Comparison of ENCODE assay signal across 23 mouse cellular contexts in the genomic region with DNA sequence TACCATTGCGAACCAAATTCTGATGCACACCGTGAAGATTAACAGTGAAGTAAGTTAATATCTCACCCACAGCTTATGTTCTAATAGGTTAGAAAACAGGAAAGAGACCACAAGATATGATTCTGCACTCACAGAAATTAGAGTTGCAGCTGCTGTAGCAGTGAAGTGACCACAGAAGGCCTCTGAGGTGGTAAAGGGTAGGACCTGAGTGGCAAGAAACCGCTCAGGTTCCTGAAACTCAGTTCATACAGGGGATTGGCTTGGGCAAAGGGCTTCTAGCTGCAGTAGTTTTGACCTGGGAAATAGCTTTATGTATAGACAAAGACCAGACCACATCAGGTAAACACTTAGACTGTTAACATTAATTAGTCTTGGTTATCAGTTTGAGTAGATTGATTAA. TPM values are rescaled to one million over a fixed set of nuclear protein-coding genes. Genes with fewer than 3 reads are reported as not detected.
A peak's percentile ranks its signal among the peaks of the same experiment; 100 is the strongest.
DNase-seq lines count a peak whose midpoint lies in the region; ATAC-seq lines count a peak whose summit lies in the region.
"Had no signal": no experiment of that assay in that cellular context is flagged by ENCODE, and none has a peak within 500 bp of the region (broad histone marks: within the 10 kb centered on the region; RNA-seq: fewer than 3 reads in every experiment).

No protein-coding gene starts in this region.

- DNase-seq in 3T3-L1 (ENCODE audit: low read depth, low spot score): peak; percentile 2
- DNase-seq in CD4-positive helper T cell, adult 2 months (ENCODE audit: low read depth, low spot score): peak; percentile 27
- no peak for DNase-seq in spleen, postnatal 14 days (ENCODE audit: low spot score in 2 of 2)
- DNase-seq in kidney, postnatal 10 days: no peak
- no peak for DNase-seq in midbrain, embryonic 14.5 days
- DNase-seq in layer of hippocampus, adult 18-20 months (ENCODE audit: low spot score in 2 of 2): no peak
- DNase-seq: adrenal gland, postnatal 25 days; cerebellum, adult 8-10 months; gastrocnemius, postnatal 10 days; heart, postnatal 14 days; kidney, adult 8-10 months; lung, adult 18-20 months; retina, postnatal 1 day; thymus, postnatal 25 days had no signal

- no peak overlapping the region for H3K4me3 ChIP-seq in midbrain, embryonic 14.5 days (replicated peaks; ENCODE audit: low read depth, low read length)
- H3K4me3 ChIP-seq: embryonic facial prominence, embryonic 15.5 days; forebrain, embryonic 15.5 days; heart, embryonic 12.5 days; hindbrain, embryonic 13.5 days; limb, embryonic 13.5 days; midbrain, embryonic 13.5 days; neural tube, embryonic 13.5 days had no signal

- H3K9ac ChIP-seq in midbrain, embryonic 14.5 days (replicated peaks; ENCODE audit: low read length): no peak overlapping the region
- H3K9ac ChIP-seq: embryonic facial prominence, embryonic 15.5 days; forebrain, embryonic 15.5 days; heart, embryonic 12.5 days; hindbrain, embryonic 13.5 days; limb, embryonic 13.5 days; midbrain, embryonic 13.5 days; neural tube, embryonic 13.5 days had no signal

- ATAC-seq in common myeloid progenitor, adult 5-6 weeks (replicated peaks; ENCODE audit: low read depth, poor library complexity, severe bottlenecking): peak; percentile 74
- ATAC-seq in megakaryocyte, adult 5-6 weeks (ENCODE audit: poor library complexity, severe bottlenecking): peak; percentile 76
- no peak for ATAC-seq in midbrain, embryonic 14.5 days (ENCODE audit: low FRiP score, low TSS enrichment)
- ATAC-seq: forebrain, embryonic 15.5 days; midbrain, embryonic 13.5 days had no signal

- no peak overlapping the region for H3K4me2 ChIP-seq in midbrain, embryonic 14.5 days (ENCODE audit: low read length)
- H3K4me2 ChIP-seq: embryonic facial prominence, embryonic 15.5 days; forebrain, embryonic 15.5 days; heart, embryonic 12.5 days; hindbrain, embryonic 13.5 days; limb, embryonic 13.5 days; midbrain, embryonic 13.5 days; neural tube, embryonic 13.5 days had no signal

- no peaks in the 10 kb centered on the region for H3K9me3 ChIP-seq in midbrain, embryonic 14.5 days (ENCODE audit: control insufficient read depth, low read length)
- H3K9me3 ChIP-seq: embryonic facial prominence, embryonic 15.5 days; forebrain, embryonic 15.5 days; heart, embryonic 12.5 days; hindbrain, embryonic 13.5 days; limb, embryonic 13.5 days; midbrain, embryonic 13.5 days; neural tube, embryonic 13.5 days had no signal

- H3K4me1 ChIP-seq in midbrain, embryonic 14.5 days (ENCODE audit: control insufficient read depth, insufficient read depth, low read length): 0 out of 2 replicates have a peak, but pooled peaks cover under 1% of the 10 kb centered on the region
- H3K4me1 ChIP-seq: embryonic facial prominence, embryonic 15.5 days; heart, embryonic 12.5 days; hindbrain, embryonic 13.5 days; limb, embryonic 13.5 days; midbrain, embryonic 13.5 days had no signal

- 95% methylated on average over 3 of the region's 3 CpGs for WGBS in midbrain, embryonic 14.5 days

- no peak overlapping the region for H3K27ac ChIP-seq in midbrain, embryonic 14.5 days (replicated peaks; ENCODE audit: low read depth, low read length)
- H3K27ac ChIP-seq: embryonic facial prominence, embryonic 15.5 days; forebrain, embryonic 15.5 days; hindbrain, embryonic 13.5 days; limb, embryonic 13.5 days; midbrain, embryonic 13.5 days; neural tube, embryonic 13.5 days had no signal

- H3K27me3 ChIP-seq in midbrain, embryonic 14.5 days (ENCODE audit: control insufficient read depth, insufficient read depth, low read length): no peaks in the 10 kb centered on the region
- H3K27me3 ChIP-seq: embryonic facial prominence, embryonic 15.5 days; forebrain, embryonic 15.5 days; heart, embryonic 12.5 days; hindbrain, embryonic 13.5 days; limb, embryonic 13.5 days; midbrain, embryonic 13.5 days; neural tube, embryonic 13.5 days had no signal

- peaks cover 23% of the 10 kb centered on the region for H3K36me3 ChIP-seq in midbrain, embryonic 14.5 days (ENCODE audit: control insufficient read depth, insufficient read depth, low read length)

RNA-seq across cellular contexts. Expression of gene Oxsm, which starts 6.1 kb away (rescaled TPM):
- total RNA-seq in common myeloid progenitor, adult 5-6 weeks (2017): 8.2 and 11.8 TPM in 2 replicates
- total RNA-seq in megakaryocyte, adult 5-6 weeks (2015): 11.7 and 14.8 TPM in 2 replicates
- 8.5 and 9.2 TPM in 2 replicates for total RNA-seq in megakaryocyte, adult 5-6 weeks (2017)
- 1.3 TPM in 2 replicates for polyA plus RNA-seq in midbrain, embryonic 14.5 days (2014; fragmentation: Nextera tagmentation; extraction: Ambion mirVana)
- total RNA-seq in layer of hippocampus, adult 18-20 months (2021): 10 to 100 TPM in 1 of 2 experiments, 1 to 10 TPM in 1; 9.5 to 11.6 TPM

RNA-seq across cellular contexts. Expression of gene Ngly1, which starts 6.7 kb away (rescaled TPM):
- 38.7 and 42.6 TPM in 2 replicates for total RNA-seq in common myeloid progenitor, adult 5-6 weeks (2017)
- 43.9 and 56.2 TPM in 2 replicates for total RNA-seq in megakaryocyte, adult 5-6 weeks (2015)
- 39.9 and 44.9 TPM in 2 replicates for total RNA-seq in megakaryocyte, adult 5-6 weeks (2017)
- polyA plus RNA-seq in midbrain, embryonic 14.5 days (2014; fragmentation: Nextera tagmentation; extraction: Ambion mirVana): 22.8 and 28.8 TPM in 2 replicates
- total RNA-seq in layer of hippocampus, adult 18-20 months (2021): 10 to 100 TPM; 30.1 to 31.4 TPM

Comparison
In these comparisons a context has a peak if more than half of its experiments do, and no peak if none do; other contexts are left out.
1. DNase-seq: peak in 3T3-L1 (single experiment) and CD4-positive helper T cell, adult 2 months (single experiment); none in spleen, postnatal 14 days (0 of 2), kidney, postnatal 10 days (single experiment), midbrain, embryonic 14.5 days (single experiment) and layer of hippocampus, adult 18-20 months (0 of 2).